Mouse (Mus musculus) urinary bladder, adult 18-20 months (tissue): ENCODE measurements at regions not wholly inside any gene's neighbourhood (a gene's known extent, or its start where the extent isn't known, plus 50 kb on each side); places are given as distances from the start of the nearest gene placed in this dataset.
A peak's percentile ranks its signal among the peaks of the same experiment; 100 is the strongest.

Experiments used
- DNase-seq, 2 experiments: peaks; one replicate each; pipeline ENCODE4 v3.0.0; 2022; ENCODE audit warnings: low spot score in 2 of 2, mixed read lengths in 2 of 2

DNA sequence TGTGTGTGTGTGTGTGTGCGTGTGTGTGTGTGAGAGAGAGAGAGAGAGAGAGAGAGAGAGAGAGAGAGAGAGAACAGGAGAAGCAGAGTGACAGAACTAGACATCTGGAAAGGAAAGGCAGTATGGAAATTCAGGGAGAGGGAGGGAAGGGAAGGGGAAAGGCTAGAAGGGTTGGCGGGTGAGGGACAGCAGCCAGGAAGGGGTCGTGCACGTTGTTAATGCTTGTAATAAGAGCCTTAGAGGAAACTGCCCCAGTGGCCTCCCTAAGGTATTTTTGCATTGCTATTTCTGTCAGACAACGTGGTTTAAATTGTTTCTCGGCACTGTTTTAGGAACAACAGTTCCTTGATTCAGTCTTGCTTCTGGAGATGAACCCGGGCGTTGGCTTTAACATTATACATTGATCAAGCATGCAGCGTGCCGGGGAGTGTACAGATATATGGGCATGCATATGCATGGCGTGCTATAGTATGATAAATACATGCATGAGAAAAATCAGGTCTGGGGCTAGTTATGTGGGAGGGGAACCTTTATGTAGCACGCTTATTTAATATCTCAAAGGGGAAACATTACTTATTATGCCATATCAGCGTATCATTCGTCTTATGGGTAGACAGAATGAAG, 52.6 kb upstream of the Ptgfrn start:
- no peak for DNase-seq

DNA sequence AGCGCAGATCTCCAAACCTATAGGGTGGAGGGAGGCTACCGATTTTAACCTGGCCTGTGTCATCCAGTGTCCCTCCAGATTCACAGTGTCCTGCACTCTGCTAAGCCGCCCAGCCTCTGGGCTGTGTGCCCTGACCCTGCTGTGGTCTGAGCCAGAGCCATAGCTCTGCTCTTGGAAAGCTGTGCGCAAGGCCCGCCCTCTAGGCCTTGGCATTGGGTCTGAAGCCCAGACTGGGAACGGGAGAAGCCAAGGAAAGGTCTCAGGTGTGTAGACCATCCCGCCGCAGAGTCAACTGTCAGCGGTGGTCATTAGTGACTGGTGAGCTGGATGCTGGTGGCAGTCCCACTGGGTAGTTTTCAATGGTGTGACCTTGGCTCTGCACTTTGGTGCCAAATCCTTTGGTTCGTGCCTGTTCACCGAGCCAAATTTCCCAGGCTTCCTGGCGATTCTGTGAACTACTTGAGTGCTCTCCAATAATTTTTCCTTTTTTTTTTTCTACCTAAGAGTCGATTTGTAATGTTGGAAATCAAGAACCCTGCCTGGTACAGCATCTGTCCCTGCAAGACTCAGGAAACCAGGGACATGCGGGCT, 52.0 kb upstream of the Ptgfrn start:
- peak in 1 of 2 experiments; percentile 16 for DNase-seq

DNA sequence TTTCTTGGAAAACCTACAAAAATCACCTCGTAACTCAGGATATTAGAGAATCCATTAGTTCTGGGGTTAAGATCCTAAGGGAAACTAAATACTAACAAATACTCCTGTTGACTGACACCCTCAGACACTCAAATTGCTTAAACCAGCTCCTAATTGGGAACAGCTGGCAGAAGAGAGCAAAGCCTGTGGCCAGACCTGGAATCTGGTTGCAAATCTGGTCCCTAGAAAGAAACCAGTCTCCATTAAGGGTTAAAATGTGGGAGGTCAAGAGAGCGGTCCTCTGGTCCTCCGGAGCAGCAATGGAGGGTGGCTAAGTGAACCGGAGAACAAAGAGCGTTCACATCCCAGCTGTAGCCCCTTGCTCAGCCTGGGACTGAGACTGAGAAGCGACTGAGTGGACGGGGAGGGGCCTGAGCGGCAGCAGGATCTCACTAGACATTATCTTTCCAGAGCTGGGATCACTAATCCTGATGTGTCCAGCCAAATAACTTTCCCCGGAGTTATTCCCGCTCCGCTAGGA, 51.4 kb upstream of the Ptgfrn start:
- DNase-seq, result no peak
